Mouse (Mus musculus): ENCODE results near the gene Rcc1l.

DNA sequence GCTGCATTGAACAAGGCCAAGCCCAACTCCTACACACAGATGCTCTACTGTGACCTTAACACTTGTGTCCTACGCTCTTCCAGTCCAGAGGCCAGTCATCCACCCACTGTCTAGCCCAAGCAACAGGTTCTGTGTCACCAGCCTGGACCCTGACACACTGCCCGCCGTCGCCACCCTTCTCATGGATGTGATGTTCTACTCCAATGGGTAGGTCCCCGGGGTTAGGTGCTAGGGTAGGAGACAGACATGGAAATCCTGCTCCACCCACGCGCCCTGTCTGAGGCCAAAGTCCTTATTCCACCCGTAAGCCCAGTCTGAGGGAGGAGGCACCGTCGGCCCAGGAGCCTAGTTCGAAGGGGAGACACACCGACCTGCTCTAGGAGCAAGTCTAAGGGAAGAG lies 40.6 kb downstream of the Rcc1l start:
- TF ChIP-seq POLR2A (IDR thresholded peaks at IDR 0.05; ENCODE audit: low read depth, low read length) (no peak), CTCF (conservative IDR thresholded peaks at IDR 0.05; ENCODE audit: insufficient read depth, insufficient read length, low read depth, low read length) (no peak)
